Mouse (Mus musculus) cerebellum, adult 2 months (tissue): Measurements from ENCODE around the gene St8sia1.

ENCODE experiments used
- CTCF ChIP-seq: fragments of 200-500 bp; IDR thresholded peaks from 2 replicates; pipeline ENCODE4 v1.5.1; 2011; ENCODE audit warnings: low read depth, mild to moderate bottlenecking, control low read depth, low read length, moderate library complexity, borderline replicate concordance; ENCODE audit not compliant: insufficient read depth
- POLR2A ChIP-seq: fragments of 200-500 bp; IDR thresholded peaks from 2 replicates; pipeline ENCODE4 v1.6.1; 2011; ENCODE audit warnings: low read length, control low read depth, borderline replicate concordance; ENCODE audit not compliant: insufficient read depth

GRCm38 (mm10) chr6:142855761-142856160, 108.5 kb downstream of the St8sia1 start:
- TF ChIP-seq CTCF = no peak
- no peak for TF ChIP-seq POLR2A
